Mouse (Mus musculus) heart, embryonic 14.5 days (tissue): ENCODE results near the gene Btrc. TPM values are rescaled to one million over a fixed set of nuclear protein-coding genes. Genes with fewer than 3 reads are reported as not detected.
A peak's percentile ranks its signal among the peaks of the same experiment; 100 is the strongest.
"Not testable (repeated sequence)": the region's sequence is repeated elsewhere in the genome, so short reads cannot be mapped to it uniquely, and the experiment has no call there.

Experiments
- ATAC-seq: fragments of 200-750 bp; cut with Nextera tagmentation; 2 replicates; pipeline ENCODE4 v1.8.0; 2017; ENCODE audit warnings: low read depth, moderate TSS enrichment; ENCODE audit not compliant: insufficient number of reproducible peaks, insufficient read depth, low FRiP score
- H3K27ac ChIP-seq, 2 experiments: fragments of 200-500 bp in 1 of 2; fragments of 300-500 bp in 1 of 2; sonication (generic) in 1 of 2; replicated peaks in 1 of 2; 2 replicates each; pipeline ENCODE4 v1.5.1; 2012 to 2014; ENCODE audit warnings: low read depth in 2 of 2, low read length in 2 of 2, control low read depth in 1 of 2, mild to moderate bottlenecking in 1 of 2, mixed read lengths in 1 of 2; ENCODE audit not compliant: control insufficient read depth in 1 of 2, insufficient read depth in 1 of 2
- H3K27me3 ChIP-seq: fragments of 300-500 bp; sonication (generic); 2 replicates; pipeline ENCODE4 v1.6.1; 2014; ENCODE audit warnings: mild to moderate bottlenecking, low read length, control low read depth; ENCODE audit not compliant: control insufficient read depth, insufficient read depth
- H3K36me3 ChIP-seq: fragments of 300-500 bp; sonication (generic); 2 replicates; pipeline ENCODE4 v1.6.1; 2014; ENCODE audit warnings: mild to moderate bottlenecking, control low read depth, low read length, mixed read lengths; ENCODE audit not compliant: control insufficient read depth, insufficient read depth
- H3K4me1 ChIP-seq, 2 experiments: fragments of 200-500 bp in 1 of 2; fragments of 300-500 bp in 1 of 2; sonication (generic) in 1 of 2; 2 replicates each; pipeline ENCODE4 v1.6.1; 2012 to 2014; ENCODE audit warnings: low read length in 2 of 2, control low read depth in 1 of 2, mixed read lengths in 1 of 2; ENCODE audit not compliant: control insufficient read depth in 2 of 2, insufficient read depth in 2 of 2
- H3K4me2 ChIP-seq: fragments of 300-500 bp; sonication (generic); 2 replicates; pipeline ENCODE4 v1.6.1; 2014; ENCODE audit warnings: mild to moderate bottlenecking, low read length
- H3K4me3 ChIP-seq, 2 experiments: fragments of 200-500 bp in 1 of 2; fragments of 300-500 bp in 1 of 2; sonication (generic) in 1 of 2; 2 replicates each; pipeline ENCODE4 v1.5.1; 2012 to 2014; ENCODE audit warnings: low read length in 2 of 2, mild to moderate bottlenecking in 2 of 2, control low read depth in 1 of 2, low read depth in 1 of 2, moderate library complexity in 1 of 2; ENCODE audit not compliant: control insufficient read depth in 1 of 2, insufficient read depth in 1 of 2
- H3K9ac ChIP-seq: fragments of 300-500 bp; sonication (generic); 2 replicates; pipeline ENCODE4 v1.6.1; 2014; ENCODE audit warnings: mild to moderate bottlenecking, low read length
- H3K9me3 ChIP-seq: fragments of 300-500 bp; sonication (generic); 2 replicates; pipeline ENCODE4 v1.6.1; 2016; ENCODE audit warnings: low read length, control low read depth; ENCODE audit not compliant: control insufficient read depth
- WGBS: fragments of 180-500 bp; shearing (Covaris S2); extraction: QIAGEN DNeasy Blood & Tissue Kit; methylation state at CpG from one replicate; pipeline ENCODE4 v1.1.7; 2014; 5-methylcytosine and 5-hydroxymethylcytosine counted together
- polyA plus RNA-seq: library from polyadenylated mRNA; unstranded; fragments of >200 nt; fragmentation: Nextera tagmentation; extraction: Ambion mirVana; gene quantifications from 2 replicates; pipeline ENCODE4 v1.2.1, GENCODE M21; 2014

Gene Btrc
- polyA plus RNA-seq, 1 experiment from 2014 or later, result 36.4 TPM

DNA sequence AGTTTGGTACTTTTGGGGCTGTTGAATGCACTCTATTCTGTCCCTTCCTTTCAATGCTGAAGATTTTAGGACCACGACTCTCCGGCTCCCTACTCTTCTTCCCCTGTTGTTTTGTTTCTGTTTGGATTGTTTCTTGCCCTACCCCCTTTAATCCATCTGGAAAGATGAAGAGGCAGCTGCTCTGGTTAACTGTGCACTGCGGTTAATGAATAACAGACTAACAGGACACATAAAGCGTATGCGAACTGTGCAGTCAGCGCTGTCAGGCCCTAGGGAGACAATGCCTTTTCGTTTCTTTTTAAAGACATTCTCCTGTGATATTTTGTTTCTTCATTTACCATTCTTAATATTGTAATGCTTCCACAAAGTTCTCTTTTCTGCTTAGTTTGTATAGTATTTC lies 58.7 kb downstream of the Btrc start:
- no peak overlapping the region for H3K4me2 ChIP-seq
- H3K9me3 ChIP-seq, result no peaks in the 10 kb centered on the region
- no peak overlapping the region for H3K9ac ChIP-seq
- H3K36me3 ChIP-seq, result peaks cover 18% of the 10 kb centered on the region; the same call in 1 of the 2 replicates
- H3K4me3 ChIP-seq, result no peak overlapping the region
- no peak overlapping the region for H3K27ac ChIP-seq
- no peak for ATAC-seq
- H3K4me1 ChIP-seq, result peaks cover 0 to 14% of the 10 kb centered on the region in 2 experiments; a peak in 2 of 4 replicates
- H3K27me3 ChIP-seq, result no peaks in the 10 kb centered on the region
- 92% methylated on average over 7 of the region's 7 CpGs for WGBS

- H3K4me2 ChIP-seq, result no peak overlapping the region
- peaks cover 18% of the 10 kb centered on the region; the same call in 1 of the 2 replicates for H3K36me3 ChIP-seq
- H3K4me3 ChIP-seq, result no peak overlapping the region
- H3K9ac ChIP-seq, result no peak overlapping the region
- peaks cover 2 to 3% of the 10 kb centered on the region in 2 experiments; a peak in 1 of 4 replicates for H3K4me1 ChIP-seq
- no peak for ATAC-seq
- H3K27ac ChIP-seq, result no peak overlapping the region
- WGBS, result 65% methylated on average over 4 of the region's 4 CpGs
- no peaks in the 10 kb centered on the region for H3K9me3 ChIP-seq
- no peaks in the 10 kb centered on the region for H3K27me3 ChIP-seq
Observed at GRCm38 (mm10) chr19:45428146-45428545, 64.6 kb downstream of the Btrc start.

DNA sequence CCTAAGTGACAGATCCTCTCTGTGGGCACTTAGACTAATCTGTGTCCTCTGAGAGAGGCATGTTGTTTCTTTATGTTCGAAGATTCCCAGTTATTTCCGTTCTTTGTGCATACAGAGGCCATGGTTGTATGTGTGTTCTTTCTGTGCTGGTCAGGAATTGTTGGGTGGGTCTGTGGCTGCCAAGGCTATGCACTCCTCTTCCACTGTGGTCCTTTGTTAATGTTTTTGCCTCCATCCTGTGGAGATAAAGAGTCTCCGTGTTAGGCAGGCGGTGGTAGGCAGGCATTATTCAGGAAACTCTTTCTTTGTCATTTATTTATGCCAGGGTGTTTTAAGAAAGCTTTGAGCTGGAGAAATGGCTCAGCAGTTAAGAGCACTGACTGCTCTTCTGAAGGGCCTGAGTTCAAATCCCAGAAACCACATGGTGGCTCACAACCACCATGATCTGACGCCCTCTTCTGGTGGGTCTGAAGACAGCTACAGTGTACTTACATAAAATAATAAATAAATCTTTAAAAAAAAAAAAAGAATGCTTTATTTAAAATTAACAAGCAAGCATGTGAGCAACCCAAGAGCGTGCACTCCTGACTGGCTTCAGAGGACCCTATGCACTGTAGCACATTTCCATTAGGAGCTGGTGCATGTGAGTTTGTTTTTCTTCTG lies 67.6 kb downstream of the Btrc start:
- no peak overlapping the region for H3K4me3 ChIP-seq
- 65% methylated on average over 6 of the region's 6 CpGs for WGBS
- no peak for ATAC-seq

GRCm38 (mm10) chr19:45432351-45432750 lies 68.8 kb downstream of the Btrc start:
- WGBS, result 66% methylated on average over 3 of the region's 3 CpGs
- no peaks in the 10 kb centered on the region for H3K9me3 ChIP-seq

More for the DNA sequence above, 67.6 kb downstream of the Btrc start:
- no peak overlapping the region for H3K27ac ChIP-seq
- H3K4me1 ChIP-seq, result peaks cover 2 to 5% of the 10 kb centered on the region in 2 experiments; a peak in 1 of 4 replicates
- H3K9ac ChIP-seq, result no peak overlapping the region
- H3K27me3 ChIP-seq, result no peaks in the 10 kb centered on the region
- no peak overlapping the region for H3K4me2 ChIP-seq
- no peaks in the 10 kb centered on the region for H3K9me3 ChIP-seq
- H3K36me3 ChIP-seq, result no peaks in the 10 kb centered on the region

GRCm38 (mm10) chr19:45436019-45436418 lies 72.5 kb downstream of the Btrc start:
- not testable (repeated sequence) for H3K4me2 ChIP-seq, H3K4me3 ChIP-seq, H3K9ac ChIP-seq, H3K27me3 ChIP-seq, H3K27ac ChIP-seq, H3K9me3 ChIP-seq, H3K36me3 ChIP-seq
- ATAC-seq, result 0 out of 2 replicates have a peak, but pooled peaks have one; percentile 56
- peaks cover 1 to 14% of the 10 kb centered on the region in 2 experiments; a peak in 3 of 4 replicates for H3K4me1 ChIP-seq

More at GRCm38 (mm10) chr19:45432351-45432750, 68.8 kb downstream of the Btrc start:
- H3K27ac ChIP-seq, result no peak overlapping the region
- ATAC-seq, result no peak
- peaks cover 2% of the 10 kb centered on the region; the same call in 1 of the 2 replicates for H3K36me3 ChIP-seq
- no peak overlapping the region for H3K4me2 ChIP-seq
- peaks cover 2 to 5% of the 10 kb centered on the region in 2 experiments; a peak in 1 of 4 replicates for H3K4me1 ChIP-seq
- no peak overlapping the region for H3K9ac ChIP-seq
- H3K4me3 ChIP-seq, result no peak overlapping the region
- H3K27me3 ChIP-seq, result no peaks in the 10 kb centered on the region

- Histone ChIP-seq H3K36me3 (peaks cover 3% of the 10 kb centered on the region; the same call in 1 of the 2 replicates), H3K4me1 (peaks cover 4 to 21% of the 10 kb centered on the region in 2 experiments; a peak in 3 of 4 replicates), H3K4me2 (no peak overlapping the region), H3K27ac (no peak overlapping the region), H3K9me3 (no peaks in the 10 kb centered on the region), H3K4me3 (no peak overlapping the region), H3K27me3 (no peaks in the 10 kb centered on the region), H3K9ac (no peak overlapping the region)
- no peak for ATAC-seq
- 82% methylated on average over 4 of the region's 4 CpGs for WGBS
Observed at GRCm38 (mm10) chr19:45437175-45437574, 73.6 kb downstream of the Btrc start.

- 91% methylated on average over 5 of the region's 5 CpGs for WGBS
- ATAC-seq, result no peak
- peaks cover 3% of the 10 kb centered on the region; the same call in 1 of the 2 replicates for H3K36me3 ChIP-seq
Observed at GRCm38 (mm10) chr19:45438191-45438590, 74.7 kb downstream of the Btrc start.

More at GRCm38 (mm10) chr19:45438191-45438590, 74.7 kb downstream of the Btrc start:
- no peaks in the 10 kb centered on the region for H3K9me3 ChIP-seq
- no peak overlapping the region for H3K4me2 ChIP-seq
- no peak overlapping the region for H3K4me3 ChIP-seq
- no peaks in the 10 kb centered on the region for H3K27me3 ChIP-seq
- H3K9ac ChIP-seq, result no peak overlapping the region
- peaks cover 4 to 19% of the 10 kb centered on the region in 2 experiments; a peak in 3 of 4 replicates for H3K4me1 ChIP-seq
- no peak overlapping the region for H3K27ac ChIP-seq
